Mouse (Mus musculus) liver (tissue): Measurements from ENCODE around the gene Vkorc1.
"Not testable (repeated sequence)": the region's sequence is repeated elsewhere in the genome, so short reads cannot be mapped to it uniquely, and the experiment has no call there.

ENCODE experiments used
- DNase-seq: peaks from one replicate; pipeline ENCODE4 v3.0.0-alpha.2; 2020; ENCODE audit warnings: mixed read lengths

Gene Vkorc1

DNA sequence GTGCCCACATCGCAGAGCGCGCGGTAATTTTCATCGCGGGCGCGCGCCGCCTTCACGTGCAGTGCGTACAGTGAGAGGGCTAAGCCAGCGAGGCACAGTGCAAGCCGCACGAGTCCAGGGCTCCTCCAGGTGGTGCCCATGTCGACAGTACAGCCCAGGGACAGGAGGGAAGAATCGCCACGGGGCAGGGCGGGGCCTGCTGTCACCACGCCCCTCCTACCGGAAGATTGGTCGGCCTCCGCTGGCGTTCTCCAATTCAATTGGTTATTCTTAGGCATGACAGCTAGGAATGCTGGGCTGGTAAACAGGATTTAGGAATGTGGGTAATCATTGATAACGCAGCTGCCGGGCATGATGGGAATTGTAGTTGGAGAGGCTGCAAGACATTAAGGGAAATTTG lies at the start of gene Vkorc1, which contains the start of gene Gm21974:
Vkorc1 (minus strand) TSS at position 176 of the 400 bp plus-strand sequence.
Gm21974 (minus strand) TSS at position 13 of the 400 bp plus-strand sequence.
- DNase-seq, result peak; percentile 96

- no peak for DNase-seq
Observed at GRCm38 (mm10) chr7:127944614-127945013, 49.2 kb upstream of the Vkorc1 start.

DNA sequence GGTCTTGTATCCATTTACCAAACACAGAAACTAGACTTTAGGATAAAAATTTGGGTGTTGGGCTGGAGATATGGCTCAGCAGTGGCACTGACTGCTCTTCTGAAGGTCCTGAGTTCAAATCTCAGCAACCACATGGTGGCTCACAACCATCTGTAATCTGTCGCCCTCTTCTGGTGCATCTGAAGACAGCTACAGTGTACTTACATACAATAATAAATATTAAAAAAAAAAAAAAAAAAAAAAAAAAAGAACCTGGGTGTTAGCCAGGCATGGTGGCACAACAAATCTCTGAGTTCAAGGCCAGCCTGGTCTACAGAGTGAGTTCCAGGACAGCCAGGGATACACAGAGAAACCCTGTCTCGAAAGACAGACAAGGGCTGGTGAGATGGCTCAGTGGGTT lies 46.7 kb upstream of the Vkorc1 start:
- not testable (repeated sequence) for DNase-seq

- no peak for DNase-seq
Observed at GRCm38 (mm10) chr7:127936216-127936884, 40.9 kb upstream of the Vkorc1 start.

DNA sequence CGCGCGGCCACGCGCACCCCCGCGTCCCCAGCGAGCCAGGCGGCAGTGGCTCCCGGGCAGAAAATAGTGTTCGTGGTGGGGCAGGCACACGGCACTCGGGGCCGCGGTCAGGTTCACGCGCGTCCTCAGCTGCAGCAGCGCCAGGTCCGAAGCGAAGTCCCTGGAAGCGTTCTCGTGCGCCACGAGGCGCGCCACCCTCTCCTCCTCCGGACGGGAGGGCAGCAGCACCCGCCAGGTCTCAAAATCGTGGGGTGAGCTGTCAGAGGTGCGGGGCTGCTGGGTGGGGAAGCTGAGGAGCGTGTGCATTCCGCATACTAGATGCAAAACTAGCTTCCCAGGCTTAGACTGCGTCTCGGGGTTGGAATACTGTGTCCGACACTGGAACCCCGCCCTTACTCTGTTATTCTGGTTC lies 40.3 kb upstream of the Vkorc1 start:
- peak; percentile 31 for DNase-seq

- DNase-seq, result peak; percentile 95
Observed at GRCm38 (mm10) chr7:127935028-127935722, 39.8 kb upstream of the Vkorc1 start.

DNA sequence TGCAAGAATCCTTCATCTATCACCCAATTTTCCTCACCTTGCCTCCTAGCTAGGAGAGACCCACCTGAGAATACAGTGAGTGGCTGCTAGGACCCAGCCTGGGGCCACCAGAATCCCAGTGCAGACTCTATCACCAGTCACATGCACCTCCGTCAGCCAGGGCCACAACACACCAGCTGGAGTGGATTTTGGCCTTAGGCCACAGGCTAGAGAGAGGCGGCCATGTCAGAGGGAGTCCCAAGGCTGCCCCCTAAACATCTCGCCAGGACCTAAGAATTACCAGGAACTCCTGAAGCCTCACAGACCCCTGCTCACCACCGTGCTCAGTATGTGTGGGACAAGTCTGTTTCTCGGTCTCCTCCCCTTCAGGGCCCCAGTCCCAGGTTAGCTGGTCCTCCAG lies 38.7 kb upstream of the Vkorc1 start:
- DNase-seq, result no peak

DNA sequence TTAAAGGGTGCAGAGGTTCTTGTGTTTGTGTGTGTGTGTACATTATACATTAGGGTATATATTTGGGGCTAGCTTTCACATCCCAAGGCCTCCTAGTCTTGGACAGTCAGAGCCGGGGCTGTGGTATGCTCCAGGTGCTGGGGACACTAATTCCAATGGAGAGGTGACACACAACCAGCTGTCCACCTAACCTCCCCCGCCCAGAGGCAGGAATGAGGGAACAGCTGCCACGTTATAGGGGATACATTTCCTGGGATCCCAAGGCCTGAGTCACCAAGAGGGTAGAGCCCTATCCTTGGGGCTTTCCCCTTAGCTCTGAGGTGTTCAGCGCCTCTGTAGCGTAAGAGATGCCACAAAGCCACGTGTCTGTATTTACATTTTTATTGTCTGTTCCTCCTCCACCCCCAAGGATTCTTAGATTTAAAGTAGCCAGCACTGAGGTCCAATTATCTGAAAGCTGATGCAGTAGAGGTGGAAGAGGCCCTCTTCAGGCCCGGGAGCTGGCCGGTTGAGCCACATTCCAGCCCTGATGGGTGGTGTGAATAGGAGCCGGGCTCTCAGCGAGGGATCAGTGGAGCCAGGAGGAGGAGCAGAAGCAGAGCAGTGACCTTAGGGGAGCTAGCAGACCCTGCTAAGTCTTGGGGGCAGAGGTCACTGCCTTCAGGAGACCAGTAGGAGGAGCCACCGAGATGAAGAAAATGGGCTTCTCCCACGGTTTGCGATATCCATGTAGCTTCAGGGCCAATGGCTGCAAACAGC lies 37.0 kb upstream of the Vkorc1 start:
- DNase-seq, result no peak

- no peak for DNase-seq
Observed at GRCm38 (mm10) chr7:127931351-127932135, 36.1 kb upstream of the Vkorc1 start.

DNA sequence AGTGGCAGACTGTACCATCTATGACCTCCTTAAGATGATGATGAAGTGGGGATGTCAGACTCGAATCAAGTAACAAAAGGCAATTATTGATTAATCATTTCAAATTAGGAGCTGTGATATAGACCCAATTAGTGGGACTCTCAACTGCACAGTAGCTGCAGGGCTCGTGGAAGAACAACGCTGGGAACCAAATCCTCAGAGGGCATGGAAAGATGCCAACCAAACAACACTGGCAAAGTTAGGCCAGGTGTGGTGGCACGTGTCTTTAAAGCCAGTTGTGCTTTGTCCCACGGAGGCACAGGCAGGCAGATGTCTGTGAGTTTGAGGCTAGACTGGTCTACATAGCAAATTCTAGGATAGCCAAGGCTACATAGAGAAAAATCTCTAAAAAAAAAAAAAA lies 35.2 kb upstream of the Vkorc1 start:
- no peak for DNase-seq

DNA sequence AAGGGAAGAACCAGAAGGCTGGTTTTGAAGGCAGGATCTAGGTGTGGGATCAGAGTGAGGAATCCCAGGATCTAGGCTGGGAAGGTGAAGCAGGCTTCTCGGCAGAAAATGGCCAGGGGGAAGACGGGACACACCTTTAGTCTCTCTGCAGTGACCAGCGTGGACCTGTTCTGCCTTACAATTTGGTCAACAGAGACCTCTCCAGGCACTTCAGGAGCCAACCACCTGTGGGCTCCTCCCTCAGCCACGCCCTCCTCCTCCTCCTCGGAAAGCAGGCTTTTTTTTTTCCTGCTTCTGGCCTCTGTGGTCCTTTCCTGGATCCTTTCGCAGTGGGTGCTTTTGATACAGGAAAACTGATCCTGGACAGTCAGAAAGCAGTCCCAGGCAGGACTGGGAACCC lies 34.5 kb upstream of the Vkorc1 start, which contains the start of gene Prss8:
Prss8 (minus strand) TSS at position 182 of the 400 bp plus-strand sequence.
- DNase-seq, result peak; percentile 65

DNA sequence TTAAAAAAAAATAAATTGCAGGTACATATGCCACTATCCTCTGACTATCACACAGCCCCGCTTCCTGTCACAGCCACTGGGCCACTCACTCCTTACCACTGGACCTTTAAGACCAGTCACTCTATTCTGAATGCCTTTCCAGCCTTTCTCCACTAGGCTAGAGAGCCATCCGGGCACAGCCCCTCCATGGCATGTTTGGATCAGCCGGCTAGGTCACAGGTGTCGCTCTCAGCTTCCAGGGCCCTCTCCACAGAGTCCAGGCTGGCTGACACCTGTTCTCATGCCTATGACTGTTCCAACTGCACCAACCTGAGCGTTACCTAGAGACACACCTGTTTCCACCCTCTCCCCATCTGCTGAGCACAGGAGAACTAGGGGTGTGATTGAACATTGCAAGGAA lies 33.2 kb upstream of the Vkorc1 start:
- DNase-seq, result no peak

GRCm38 (mm10) chr7:127927726-127928125 lies 32.3 kb upstream of the Vkorc1 start:
- DNase-seq, result no peak

DNA sequence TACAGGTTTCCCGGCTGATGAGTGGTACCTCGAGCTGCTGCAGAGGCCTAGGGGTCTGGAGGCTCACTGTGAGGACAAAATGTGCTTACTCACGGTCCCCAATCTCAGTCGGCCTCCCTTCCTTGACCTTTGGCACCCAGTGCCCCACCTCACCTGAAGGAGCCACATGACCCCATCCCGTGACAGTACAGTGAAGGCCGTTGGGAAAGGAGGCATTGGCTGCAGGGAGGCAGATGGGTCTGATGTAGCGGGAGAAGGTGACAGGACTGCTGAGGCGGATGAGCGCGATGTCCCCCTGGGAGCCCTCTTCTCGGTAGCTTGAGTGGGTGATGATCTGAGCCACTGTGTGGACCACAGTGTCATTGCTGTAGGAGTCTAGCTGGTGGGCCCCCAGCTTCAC lies 31.4 kb upstream of the Vkorc1 start:
- DNase-seq, result no peak

GRCm38 (mm10) chr7:127926066-127926465 lies 30.6 kb upstream of the Vkorc1 start:
- DNase-seq, result no peak

- DNase-seq, result no peak
Observed at GRCm38 (mm10) chr7:127925252-127925651, 29.8 kb upstream of the Vkorc1 start.

DNA sequence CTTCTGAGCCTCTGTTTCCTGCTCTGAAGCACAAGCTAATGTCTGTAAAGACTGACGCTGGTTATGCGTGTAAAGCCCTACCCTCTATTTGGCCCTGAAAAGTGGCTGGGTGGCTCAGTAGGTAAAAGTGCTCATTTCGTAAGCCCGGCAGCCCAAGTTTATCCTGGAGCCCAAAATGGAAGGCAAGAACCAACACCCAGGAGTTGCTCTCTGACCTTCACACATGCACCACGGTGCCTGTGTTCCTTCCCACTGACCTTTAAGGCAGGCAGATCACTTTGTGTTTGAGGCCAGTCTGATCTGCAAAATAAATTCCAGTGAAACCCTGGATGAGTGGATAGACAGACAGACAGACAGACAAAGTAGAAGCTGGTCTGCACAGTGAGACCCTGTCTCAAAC lies 28.3 kb upstream of the Vkorc1 start:
- DNase-seq, result no peak

GRCm38 (mm10) chr7:127922451-127923275 lies 27.2 kb upstream of the Vkorc1 start:
- DNase-seq, result no peak

DNA sequence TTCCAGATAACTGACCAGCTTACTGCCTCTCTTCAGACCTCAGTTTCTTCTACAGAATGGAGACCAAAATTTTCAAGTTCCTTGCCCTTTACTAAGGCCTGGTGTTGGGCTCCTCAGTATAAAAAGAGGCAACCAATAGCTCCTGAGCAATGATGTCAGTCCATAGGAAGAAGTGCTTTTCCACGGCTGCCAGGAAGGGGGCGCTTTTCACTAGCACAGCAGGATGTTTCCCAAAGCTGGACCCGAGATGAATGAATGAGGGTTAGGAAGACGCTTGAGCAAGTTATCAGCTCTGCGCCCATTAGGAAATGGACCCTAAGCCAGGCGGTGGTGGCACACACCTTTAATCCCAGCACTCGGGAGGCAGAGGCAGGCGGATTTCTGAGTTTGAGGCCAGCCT lies 26.1 kb upstream of the Vkorc1 start:
- DNase-seq, result peak; percentile 58

GRCm38 (mm10) chr7:127919290-127919689 lies 23.9 kb upstream of the Vkorc1 start:
- peak; percentile 47 for DNase-seq

GRCm38 (mm10) chr7:127918203-127918602 lies 22.8 kb upstream of the Vkorc1 start:
- peak; percentile 72 for DNase-seq

DNA sequence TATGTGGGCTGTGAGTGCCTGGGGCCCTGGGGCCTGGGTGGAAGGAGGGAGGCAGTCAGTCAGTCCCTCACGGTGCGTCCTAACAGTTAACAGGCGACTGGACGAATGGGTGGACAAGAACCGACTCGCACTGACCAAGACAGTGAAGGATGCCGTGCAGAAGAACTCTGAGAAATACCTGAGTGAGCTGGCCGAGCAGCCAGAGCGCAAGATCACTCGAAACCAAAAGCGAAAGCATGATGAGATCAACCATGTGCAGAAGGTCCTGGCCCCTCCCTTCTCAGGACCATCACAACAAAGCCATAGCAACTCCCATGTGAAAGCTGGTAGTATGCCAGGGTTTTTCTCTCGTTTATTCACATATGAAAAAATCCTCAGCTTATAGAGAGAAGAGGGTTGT lies 19.9 kb upstream of the Vkorc1 start:
- no peak for DNase-seq
